Mouse (Mus musculus) hindbrain, embryonic 11.5 days (tissue): ENCODE data around the gene Thap8. TPM values are rescaled to one million over a fixed set of nuclear protein-coding genes. Genes with fewer than 3 reads are reported as not detected.

Experiments
- ATAC-seq: fragments of 200-750 bp; cut with Nextera tagmentation; 2 replicates; pipeline ENCODE4 v1.8.0; 2017; ENCODE audit warnings: mild to moderate bottlenecking, moderate TSS enrichment, moderate library complexity; ENCODE audit not compliant: low FRiP score
- DNase-seq: peaks from one replicate; pipeline ENCODE4 v3.0.0-alpha.2; 2015; ENCODE audit warnings: low spot score
- H3K27ac ChIP-seq: fragments of 300-500 bp; sonication (generic); 2 replicates; pipeline ENCODE4 v1.5.1; 2014; ENCODE audit warnings: mild to moderate bottlenecking, low read depth, low read length
- H3K27me3 ChIP-seq: fragments of 300-500 bp; sonication (generic); 2 replicates; pipeline ENCODE4 v1.6.1; 2014; ENCODE audit warnings: mild to moderate bottlenecking, low read length, moderate library complexity, mixed read lengths; ENCODE audit not compliant: control insufficient read depth, insufficient read depth
- H3K36me3 ChIP-seq: fragments of 300-500 bp; sonication (generic); 2 replicates; pipeline ENCODE4 v1.6.1; 2014; ENCODE audit warnings: mild to moderate bottlenecking, low read length, moderate library complexity, mixed read lengths; ENCODE audit not compliant: control insufficient read depth, insufficient read depth
- H3K4me1 ChIP-seq: fragments of 300-500 bp; sonication (generic); replicated peaks from 2 replicates; pipeline ENCODE4 v1.6.1; 2014; ENCODE audit warnings: low read length, mixed read lengths; ENCODE audit not compliant: control insufficient read depth, insufficient read depth
- H3K4me2 ChIP-seq: fragments of 300-500 bp; sonication (generic); replicated peaks from 2 replicates; pipeline ENCODE4 v1.6.1; 2014; ENCODE audit warnings: mild to moderate bottlenecking, low read depth, low read length
- H3K4me3 ChIP-seq: fragments of 300-500 bp; sonication (generic); 2 replicates; pipeline ENCODE4 v1.5.1; 2014; ENCODE audit warnings: low read depth, low read length
- H3K9ac ChIP-seq: fragments of 300-500 bp; sonication (generic); 2 replicates; pipeline ENCODE4 v1.6.1; 2014; ENCODE audit warnings: low read depth, low read length
- H3K9me3 ChIP-seq: fragments of 300-500 bp; sonication (generic); 2 replicates; pipeline ENCODE4 v1.6.1; 2016; ENCODE audit warnings: low read length; ENCODE audit not compliant: control insufficient read depth
- WGBS: fragments of 180-500 bp; shearing (Covaris S2); extraction: QIAGEN DNeasy Blood & Tissue Kit; methylation state at CpG from one replicate; pipeline ENCODE4 v1.1.7; 2014; 5-methylcytosine and 5-hydroxymethylcytosine counted together
- polyA plus RNA-seq: library from polyadenylated mRNA; unstranded; fragments of >200 nt; fragmentation: Nextera tagmentation; extraction: Ambion mirVana; gene quantifications from 2 replicates; pipeline ENCODE4 v1.2.1, GENCODE M21; 2014

Thap8 gene
- 0.25 and 0.32 TPM in 2 replicates for polyA plus RNA-seq

DNA sequence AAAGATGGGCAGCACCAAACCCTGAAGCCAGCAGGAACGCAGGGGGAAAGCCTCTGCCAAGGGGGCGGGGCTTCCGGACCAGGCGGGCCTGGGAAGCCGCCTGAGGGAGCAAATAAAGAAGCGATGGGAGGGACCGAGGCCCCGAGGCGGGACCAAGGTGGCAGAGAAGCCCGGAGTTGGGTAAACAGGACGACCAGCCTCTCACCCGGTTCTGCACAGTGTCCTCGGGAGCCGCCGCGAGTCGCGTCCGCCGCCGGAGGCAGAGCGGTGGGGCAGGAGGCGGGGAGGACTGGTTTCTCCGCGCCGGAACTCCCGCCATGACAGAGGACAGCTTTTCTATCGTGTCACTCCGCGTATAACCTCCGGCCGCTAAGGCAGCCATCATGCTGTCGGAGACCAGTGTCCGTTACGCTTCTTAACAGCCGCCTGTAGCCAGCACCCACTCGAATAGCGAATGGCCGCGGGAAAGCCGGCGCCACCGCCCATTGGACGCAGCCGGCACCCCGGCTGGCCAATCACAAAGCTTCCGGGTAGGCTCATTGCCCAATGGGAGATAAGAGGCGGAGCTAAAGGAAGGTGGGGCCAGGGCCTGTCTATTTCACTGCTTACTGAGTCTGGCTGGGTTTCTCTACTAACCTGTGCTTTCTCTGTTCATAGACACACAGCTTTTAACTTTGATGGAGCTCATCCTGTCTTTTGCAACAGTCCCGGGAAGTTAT lies at the start of gene Thap8, which contains the start of gene Wdr62:
Gene Thap8, plus strand, starts transcription at position 144 of the 719 bp plus-strand sequence.
Gene Wdr62, minus strand, starts transcription at position 469 of the 719 bp plus-strand sequence.
- H3K4me2 ChIP-seq = peak within 1 kb of the TSS; percentile 79
- ATAC-seq (peak; percentile 98), DNase-seq (peak; percentile 94)
- H3K9me3 ChIP-seq = no peaks in the 10 kb centered on the region
- peak within 1 kb of the TSS; percentile 84 for H3K27ac ChIP-seq
- no peaks in the 10 kb centered on the region for H3K36me3 ChIP-seq
- H3K9ac ChIP-seq = peak within 1 kb of the TSS; percentile 59
- H3K4me3 ChIP-seq = peak within 1 kb of the TSS; percentile 67
- no peaks in the 10 kb centered on the region for H3K4me1 ChIP-seq
- no peaks in the 10 kb centered on the region for H3K27me3 ChIP-seq
- under 1% methylated on average over 49 of the region's 49 CpGs for WGBS

- Histone ChIP-seq H3K36me3 (no peaks in the 10 kb centered on the region), H3K4me2 (peak overlapping the region; percentile 68), H3K27ac (0 out of 2 replicates have a peak overlapping the region, but pooled peaks have one; percentile 36), H3K9ac (peak overlapping the region; percentile 49), H3K9me3 (no peaks in the 10 kb centered on the region), H3K4me1 (peaks cover 5% of the 10 kb centered on the region), H3K27me3 (no peaks in the 10 kb centered on the region), H3K4me3 (peak overlapping the region; percentile 80)
- WGBS = under 1% methylated on average over 16 of the region's 16 CpGs
- DNase-seq = no peak
- peak; percentile 73; the same call in 1 of the 2 replicates for ATAC-seq
These were observed 48.6 kb upstream of the Thap8 start for GRCm38 (mm10) chr7:30231328-30231668.

DNA sequence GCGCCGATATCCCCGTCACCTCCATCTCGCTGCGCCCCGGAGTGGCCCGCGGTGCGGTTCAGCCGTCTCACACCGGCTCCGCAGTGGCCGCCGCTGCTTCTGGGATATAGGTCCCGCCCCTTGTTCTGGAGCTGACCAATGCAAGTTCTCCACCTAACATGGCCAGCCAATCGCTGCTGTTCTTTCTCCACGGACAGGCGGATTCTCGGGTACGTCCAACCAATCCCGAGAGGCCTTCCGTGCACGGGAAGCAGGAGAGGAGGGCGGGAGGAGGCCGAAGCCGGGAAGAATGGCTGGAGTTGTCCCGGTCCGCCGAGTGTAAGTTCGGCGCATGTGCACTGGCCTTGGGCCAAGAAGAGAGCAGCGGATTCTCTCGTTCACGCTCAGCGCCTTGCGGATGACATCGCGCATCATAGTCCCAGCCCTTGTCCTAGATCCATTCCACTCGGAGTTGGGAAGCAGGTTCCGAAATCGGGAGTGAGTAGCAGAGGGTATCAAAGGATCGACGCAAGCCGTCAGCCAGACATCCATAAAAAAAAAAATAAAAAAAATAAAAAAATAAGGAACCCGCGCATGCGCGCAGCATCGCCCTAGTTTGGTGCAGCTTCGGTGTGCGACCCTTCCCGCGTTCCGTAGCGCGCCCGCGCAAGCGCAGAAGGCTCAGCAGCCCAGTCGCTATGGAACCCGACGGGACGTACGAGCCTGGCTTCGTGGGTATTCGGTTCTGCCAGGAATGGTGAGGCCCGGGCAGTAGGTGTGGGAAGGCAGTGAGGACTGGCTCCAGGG lies 48.0 kb upstream of the Thap8 start, which contains the start of the genes Polr2i and Tbcb:
Gene Polr2i, plus strand, starts transcription at position 280 of the 786 bp plus-strand sequence.
Gene Tbcb, minus strand, starts transcription at position 604 of the 786 bp plus-strand sequence.
- H3K27ac ChIP-seq = peak within 1 kb of the TSS; percentile 87

DNA sequence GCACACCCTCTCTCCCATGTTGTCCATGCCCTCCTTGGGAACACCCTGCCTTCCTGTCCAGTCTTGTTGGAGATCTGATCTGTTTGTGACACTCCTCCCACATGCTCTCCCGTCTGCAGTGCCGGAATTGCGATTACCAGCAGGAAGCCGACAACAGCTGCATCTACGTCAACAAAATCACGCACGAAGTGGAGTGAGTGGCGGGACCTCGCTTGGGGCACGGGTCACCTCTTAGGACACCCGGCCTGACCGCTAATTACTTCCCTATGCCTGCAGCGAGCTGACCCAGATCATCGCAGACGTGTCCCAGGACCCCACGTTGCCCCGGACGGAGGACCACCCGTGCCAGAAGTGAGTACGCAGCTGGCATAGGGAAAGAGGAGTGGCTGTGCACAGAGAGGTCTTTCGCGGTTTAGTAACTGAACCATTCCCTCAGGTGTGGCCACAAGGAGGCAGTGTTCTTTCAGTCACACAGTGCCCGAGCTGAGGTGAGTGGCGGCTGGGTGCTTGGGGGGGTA lies 47.2 kb upstream of the Thap8 start:
- H3K27ac ChIP-seq = peak overlapping the region; percentile 87
- no peaks in the 10 kb centered on the region for H3K9me3 ChIP-seq
- WGBS = 7% methylated on average over 24 of the region's 24 CpGs
- H3K4me2 ChIP-seq = peak overlapping the region; percentile 65
- peak overlapping the region; percentile 59 for H3K9ac ChIP-seq
- no peaks in the 10 kb centered on the region for H3K27me3 ChIP-seq
- H3K36me3 ChIP-seq = no peaks in the 10 kb centered on the region
- H3K4me1 ChIP-seq = peaks cover 5% of the 10 kb centered on the region
- DNase-seq (peak; percentile 69), ATAC-seq (peak; percentile 27)
- peak overlapping the region; percentile 80 for H3K4me3 ChIP-seq

More for the DNA sequence above, 48.0 kb upstream of the Thap8 start, which contains the start of the genes Polr2i and Tbcb:
- Histone ChIP-seq H3K27me3 (no peaks in the 10 kb centered on the region), H3K9ac (peak within 1 kb of the TSS; percentile 59), H3K4me2 (peak within 1 kb of the TSS; percentile 68), H3K4me1 (peaks cover 5% of the 10 kb centered on the region), H3K36me3 (no peaks in the 10 kb centered on the region), H3K4me3 (peak within 1 kb of the TSS; percentile 80), H3K9me3 (no peaks in the 10 kb centered on the region)
- under 1% methylated on average over 67 of the region's 67 CpGs for WGBS
- DNase-seq (peak; percentile 96), ATAC-seq (peak; percentile 93)

GRCm38 (mm10) chr7:30233387-30233786 lies 46.5 kb upstream of the Thap8 start:
- Histone ChIP-seq H3K9ac (no peak overlapping the region), H3K4me2 (no peak overlapping the region; the same call in 1 of the 2 replicates), H3K4me3 (no peak overlapping the region), H3K27me3 (no peaks in the 10 kb centered on the region), H3K4me1 (peaks cover 5% of the 10 kb centered on the region), H3K27ac (no peak overlapping the region), H3K36me3 (no peaks in the 10 kb centered on the region), H3K9me3 (no peaks in the 10 kb centered on the region)
- ATAC-seq (no peak), DNase-seq (no peak)
- WGBS = 90% methylated on average over 20 of the region's 20 CpGs

DNA sequence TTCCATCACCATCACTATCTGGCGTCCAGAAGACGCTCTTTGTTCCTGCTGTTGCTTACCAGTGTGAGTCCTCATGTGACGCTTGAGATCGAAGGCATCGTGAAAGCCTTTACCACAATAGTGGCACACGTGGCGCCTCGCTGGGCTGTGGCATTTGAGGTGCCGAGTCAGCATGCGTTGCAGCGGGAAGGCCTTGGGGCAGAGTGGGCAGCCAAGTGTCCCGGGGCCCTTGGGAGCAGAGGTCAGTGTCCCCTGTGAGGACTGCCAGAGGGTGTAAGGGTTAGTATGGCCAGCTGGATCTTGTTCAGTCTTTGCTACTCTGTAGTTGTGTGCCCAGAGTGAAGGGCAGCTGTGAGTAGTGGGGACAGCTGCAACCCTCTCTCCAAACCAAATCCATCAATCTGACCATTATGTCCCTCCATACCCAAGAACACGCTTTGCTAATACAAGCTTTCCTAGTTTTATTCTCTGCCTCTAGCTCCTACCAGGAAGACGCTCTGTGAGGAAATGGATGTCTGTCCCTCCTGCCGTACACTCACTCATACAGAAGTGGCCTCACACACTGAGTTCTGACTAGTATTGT lies 45.5 kb upstream of the Thap8 start:
- H3K4me2 ChIP-seq = no peak overlapping the region
- H3K9ac ChIP-seq = no peak overlapping the region
- no peaks in the 10 kb centered on the region for H3K27me3 ChIP-seq
- no peaks in the 10 kb centered on the region for H3K36me3 ChIP-seq
- H3K4me1 ChIP-seq = peaks cover 5% of the 10 kb centered on the region
- H3K27ac ChIP-seq = no peak overlapping the region
- WGBS = 96% methylated on average over 15 of the region's 15 CpGs
- no peak overlapping the region for H3K4me3 ChIP-seq
- ATAC-seq (no peak), DNase-seq (no peak)
- no peaks in the 10 kb centered on the region for H3K9me3 ChIP-seq

- Histone ChIP-seq H3K27ac (no peak overlapping the region), H3K36me3 (no peaks in the 10 kb centered on the region), H3K4me3 (no peak overlapping the region), H3K9ac (no peak overlapping the region), H3K9me3 (no peaks in the 10 kb centered on the region), H3K4me1 (peaks cover 5% of the 10 kb centered on the region), H3K27me3 (no peaks in the 10 kb centered on the region), H3K4me2 (no peak overlapping the region)
- no peak for ATAC-seq
- 93% methylated on average over 8 of the region's 8 CpGs for WGBS
- DNase-seq = no peak
These were observed 44.8 kb upstream of the Thap8 start for GRCm38 (mm10) chr7:30235091-30235490.

DNA sequence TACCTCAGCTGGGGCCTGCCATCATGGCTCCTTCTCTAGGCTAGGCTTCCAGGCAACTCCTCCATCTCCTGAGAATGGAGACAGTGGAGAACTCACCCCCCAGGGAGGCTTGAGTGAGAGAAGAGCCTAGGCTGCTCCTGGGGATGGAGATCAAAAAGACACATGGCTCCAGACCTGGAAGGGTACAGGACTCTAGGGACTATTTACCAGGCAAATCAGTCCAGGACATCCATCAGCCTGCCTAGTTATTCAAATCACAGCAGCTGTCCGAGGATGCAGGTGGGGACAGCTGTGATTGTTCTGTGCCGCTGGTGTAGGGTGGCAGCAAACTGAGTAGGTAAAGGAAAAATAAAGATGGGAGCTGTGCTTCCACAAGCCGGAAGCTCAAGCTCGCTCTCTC lies 44.3 kb upstream of the Thap8 start, which contains the start of gene Ovol3:
Gene Ovol3, minus strand, starts transcription at position 101 of the 400 bp plus-strand sequence.
- DNase-seq = no peak
- Histone ChIP-seq H3K4me3 (no peak within 1 kb of the TSS), H3K36me3 (peaks cover 3% of the 10 kb centered on the region; the same call in 1 of the 2 replicates), H3K27ac (no peak within 1 kb of the TSS), H3K4me1 (peaks cover 5% of the 10 kb centered on the region), H3K4me2 (no peak within 1 kb of the TSS), H3K9me3 (no peaks in the 10 kb centered on the region), H3K9ac (no peak within 1 kb of the TSS), H3K27me3 (no peaks in the 10 kb centered on the region)
- ATAC-seq = no peak
- WGBS = 85% methylated on average over 4 of the region's 4 CpGs
